Mouse (Mus musculus) small intestine, adult 2 months (tissue): ENCODE data around the gene Sugct.

Experiments used
- CTCF ChIP-seq: fragments of 200-500 bp; IDR thresholded peaks from 2 replicates; pipeline ENCODE4 v1.5.1; 2012; ENCODE audit warnings: low read depth, mild to moderate bottlenecking, control low read depth, inconsistent platforms, low read length, moderate library complexity, mixed read lengths; ENCODE audit not compliant: insufficient replicate concordance, insufficient read length; ENCODE audit errors: extremely low read depth
- POLR2A ChIP-seq: fragments of 200-500 bp; IDR thresholded peaks from 2 replicates; pipeline ENCODE4 v1.6.1; 2012; ENCODE audit warnings: low read depth, mild to moderate bottlenecking, control low read depth, inconsistent platforms, low read length, moderate library complexity

DNA sequence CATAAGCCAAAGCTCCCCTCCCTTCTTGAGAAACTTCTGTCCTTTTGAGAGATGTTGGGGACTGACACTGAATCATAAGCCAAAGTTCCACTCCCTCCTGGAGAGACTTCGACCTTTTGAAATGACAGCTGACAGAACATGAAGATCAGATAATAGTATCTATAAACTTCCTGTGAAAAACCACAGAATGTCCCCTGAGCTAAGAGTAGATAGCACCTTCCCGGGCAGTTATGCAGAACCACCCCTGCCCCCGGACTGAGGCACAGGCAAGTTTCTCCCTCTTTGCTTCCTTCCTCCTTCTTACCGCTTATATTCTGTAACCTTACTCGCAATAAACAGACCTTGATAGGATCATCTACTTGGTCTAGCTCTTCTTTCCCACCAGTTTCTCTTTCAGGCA is 68.2 kb downstream of the Sugct start:
- no peak for TF ChIP-seq POLR2A
- TF ChIP-seq CTCF, result no peak
